Mouse (Mus musculus): ENCODE measurements around the gene Cnnm2. TPM values are rescaled to one million over a fixed set of nuclear protein-coding genes. Genes with fewer than 3 reads are reported as not detected.
A peak's percentile ranks its signal among the peaks of the same experiment; 100 is the strongest.

Gene Cnnm2
- total RNA-seq (2014; rRNA removed) (11.7 and 16.6 TPM in 2 replicates), polyA plus RNA-seq (2015; fragmentation: Nextera tagmentation; extraction: Ambion mirVana) (5.2 and 6.2 TPM in 2 replicates)

DNA sequence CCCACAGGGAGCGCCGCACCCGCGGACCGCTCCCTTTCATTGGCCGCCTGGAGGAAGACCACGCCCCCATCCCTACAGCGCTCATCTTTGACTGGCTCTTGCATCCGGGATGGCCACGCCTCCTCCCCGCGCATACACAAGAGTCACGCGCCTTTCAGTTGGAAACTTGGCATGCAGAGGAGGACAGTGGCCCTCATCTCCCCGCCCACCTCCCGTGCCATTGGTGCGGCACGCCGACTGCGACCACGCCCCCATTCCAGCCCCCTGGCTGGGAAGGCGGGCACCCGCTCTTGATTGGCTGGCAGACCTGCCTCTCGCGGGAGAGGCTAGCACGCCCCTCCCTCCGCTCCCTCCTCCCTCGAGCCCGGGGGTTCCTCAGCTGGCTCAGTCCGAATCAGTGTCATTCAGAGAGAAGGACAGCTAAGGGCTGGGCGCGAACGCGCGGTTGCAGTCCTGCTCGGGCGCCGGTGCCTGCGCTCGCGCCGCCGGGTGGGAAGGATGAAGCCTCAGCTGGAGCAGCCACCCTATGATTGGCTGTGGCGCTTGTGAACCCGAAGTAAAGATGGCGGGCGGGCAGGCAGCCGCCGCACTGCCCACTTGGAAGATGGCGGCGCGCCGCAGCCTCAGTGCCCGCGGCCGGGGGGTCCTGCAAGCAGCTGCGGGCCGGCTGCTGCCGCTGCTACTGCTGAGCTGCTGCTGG is at the start of gene Cnnm2:
Gene Cnnm2 (plus strand): TSS at position 350 of the 700 bp plus-strand sequence.
- TF ChIP-seq CTCF (IDR thresholded peaks at IDR 0.05; ENCODE audit: low read depth) = no peak
- DNase-seq (peak; percentile 99), ATAC-seq (peak; percentile 96)
- H3K4me2 ChIP-seq (ENCODE audit: low read depth) = peak within 1 kb of the TSS; percentile 92
- H3K9ac ChIP-seq = peak within 1 kb of the TSS; percentile 84
- H3K4me1 ChIP-seq (ENCODE audit: insufficient read depth) = peaks cover 18% of the 10 kb centered on the region
- H3K27me3 ChIP-seq (ENCODE audit: insufficient read depth, low read length) = 0 out of 2 replicates have a peak, but pooled peaks cover 4% of the 10 kb centered on the region
- WGBS = 5% methylated on average over 59 of the region's 59 CpGs
- peak within 1 kb of the TSS; percentile 91 for H3K4me3 ChIP-seq (ENCODE audit: low read depth, low read length)
- peak within 1 kb of the TSS; percentile 86 for H3K27ac ChIP-seq (ENCODE audit: low read depth, low read length)
- H3K9me3 ChIP-seq (ENCODE audit: low read length) = no peaks in the 10 kb centered on the region
- H3K36me3 ChIP-seq (ENCODE audit: insufficient read depth) = no peaks in the 10 kb centered on the region

DNA sequence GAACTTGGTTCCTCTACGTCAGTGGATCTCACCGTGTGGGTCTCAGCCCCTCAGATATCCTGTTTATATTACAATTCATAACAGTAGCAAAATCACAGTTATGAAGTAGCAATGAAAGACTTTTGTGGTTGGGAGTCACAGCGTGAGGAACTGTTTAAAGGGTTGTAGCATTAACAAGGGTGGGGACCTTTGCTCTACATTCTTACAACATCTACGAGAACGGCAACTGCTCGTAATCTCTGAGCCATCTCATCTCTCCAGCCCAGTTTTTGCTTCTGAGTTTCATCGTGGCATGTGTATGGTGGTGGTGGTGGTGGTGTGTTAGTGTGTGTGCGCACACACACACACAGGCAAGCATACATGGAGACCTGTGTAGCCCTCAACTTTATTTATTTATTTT is 47.2 kb upstream of the Cnnm2 start:
- no peaks in the 10 kb centered on the region for H3K27me3 ChIP-seq (ENCODE audit: insufficient read depth, low read length)
- no peaks in the 10 kb centered on the region for H3K36me3 ChIP-seq (ENCODE audit: insufficient read depth)
- 94% methylated on average over 8 of the region's 8 CpGs for WGBS
- TF ChIP-seq CTCF (IDR thresholded peaks at IDR 0.05; ENCODE audit: low read depth) = no peak
- no peak overlapping the region for H3K4me3 ChIP-seq (ENCODE audit: low read depth, low read length)
- H3K9ac ChIP-seq = no peak overlapping the region
- no peak overlapping the region for H3K27ac ChIP-seq (ENCODE audit: low read depth, low read length)
- DNase-seq (no peak), ATAC-seq (no peak)
- H3K9me3 ChIP-seq (ENCODE audit: low read length) = no peaks in the 10 kb centered on the region
- H3K4me2 ChIP-seq (ENCODE audit: low read depth) = no peak overlapping the region
- no peaks in the 10 kb centered on the region for H3K4me1 ChIP-seq (ENCODE audit: insufficient read depth)

DNA sequence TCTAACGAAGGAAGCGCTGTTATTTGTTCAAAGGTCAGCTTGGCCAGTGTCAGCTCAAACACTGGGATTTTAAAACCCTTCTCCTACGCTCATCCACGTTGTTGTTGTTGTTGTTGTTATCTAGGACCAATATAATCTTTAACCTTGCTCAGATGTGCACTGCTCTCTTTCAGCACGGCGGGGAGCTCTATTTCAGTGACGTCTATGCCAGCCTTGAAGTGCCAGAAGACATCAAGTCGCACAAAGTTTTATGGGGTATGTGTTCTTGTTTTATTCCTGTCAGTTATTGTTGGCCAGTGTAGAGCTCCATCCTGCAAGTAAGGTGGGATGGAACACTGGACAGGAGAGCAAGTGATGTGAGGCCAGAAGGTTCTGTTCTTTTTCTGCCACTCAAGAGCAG is 46.4 kb upstream of the Cnnm2 start:
- H3K4me3 ChIP-seq (ENCODE audit: low read depth, low read length) = no peak overlapping the region
- ATAC-seq (no peak), DNase-seq (no peak)
- WGBS = 91% methylated on average over 8 of the region's 8 CpGs
- no peaks in the 10 kb centered on the region for H3K9me3 ChIP-seq (ENCODE audit: low read length)
- no peak overlapping the region for H3K4me2 ChIP-seq (ENCODE audit: low read depth)
- no peak overlapping the region for H3K27ac ChIP-seq (ENCODE audit: low read depth, low read length)
- no peaks in the 10 kb centered on the region for H3K4me1 ChIP-seq (ENCODE audit: insufficient read depth)
- H3K9ac ChIP-seq = no peak overlapping the region
- H3K27me3 ChIP-seq (ENCODE audit: insufficient read depth, low read length) = no peaks in the 10 kb centered on the region
- TF ChIP-seq CTCF (IDR thresholded peaks at IDR 0.05; ENCODE audit: low read depth) = no peak
- no peaks in the 10 kb centered on the region for H3K36me3 ChIP-seq (ENCODE audit: insufficient read depth)

DNA sequence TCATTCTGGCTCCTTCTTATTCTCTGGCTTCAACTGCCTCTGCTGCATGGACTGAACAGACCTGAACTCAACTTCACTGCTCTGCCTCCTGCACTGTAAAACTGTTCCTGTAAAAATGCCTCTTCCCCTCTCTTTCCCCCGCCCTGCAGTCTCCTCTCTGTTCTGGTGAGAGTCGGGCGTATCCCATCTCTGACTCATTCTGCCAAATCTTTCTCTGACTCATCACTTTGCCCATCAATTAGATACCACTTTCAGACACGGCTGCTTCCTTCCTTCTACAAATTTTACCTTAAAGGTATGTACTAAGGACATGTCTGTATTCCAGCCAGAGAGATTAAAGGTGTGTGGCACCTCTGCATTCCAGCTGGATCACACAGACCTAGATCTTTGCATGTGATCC is 43.2 kb upstream of the Cnnm2 start:
- H3K4me2 ChIP-seq (ENCODE audit: low read depth) = no peak overlapping the region
- H3K9me3 ChIP-seq (ENCODE audit: low read length) = no peaks in the 10 kb centered on the region
- WGBS = 89% methylated on average over 4 of the region's 4 CpGs
- TF ChIP-seq CTCF (IDR thresholded peaks at IDR 0.05; ENCODE audit: low read depth) = no peak
- H3K36me3 ChIP-seq (ENCODE audit: insufficient read depth) = no peaks in the 10 kb centered on the region
- H3K9ac ChIP-seq = no peak overlapping the region
- H3K27ac ChIP-seq (ENCODE audit: low read depth, low read length) = no peak overlapping the region
- H3K27me3 ChIP-seq (ENCODE audit: insufficient read depth, low read length) = no peaks in the 10 kb centered on the region
- no peak for ATAC-seq
- H3K4me3 ChIP-seq (ENCODE audit: low read depth, low read length) = no peak overlapping the region
- DNase-seq = no peak
- H3K4me1 ChIP-seq (ENCODE audit: insufficient read depth) = no peaks in the 10 kb centered on the region

DNA sequence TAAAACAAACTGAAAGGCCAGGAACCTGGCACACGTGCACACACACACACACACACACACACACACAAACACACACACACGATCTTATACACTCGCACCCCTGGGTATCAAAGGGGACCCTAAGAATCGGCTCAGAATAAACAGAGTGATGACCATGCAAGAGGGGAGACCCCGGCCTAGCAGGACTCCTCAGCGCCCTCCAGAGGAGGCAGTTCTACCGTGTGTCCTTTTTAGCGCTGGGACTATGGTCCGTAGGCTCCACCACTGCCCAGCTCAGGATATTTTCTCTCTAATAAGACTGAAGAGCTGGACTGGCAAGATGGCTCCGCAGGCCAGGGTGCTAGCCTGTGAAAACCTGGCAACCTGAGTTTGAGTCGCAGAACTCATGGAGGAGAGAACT is 37.0 kb upstream of the Cnnm2 start:
- no peak for DNase-seq
- TF ChIP-seq CTCF (IDR thresholded peaks at IDR 0.05; ENCODE audit: low read depth) = no peak

DNA sequence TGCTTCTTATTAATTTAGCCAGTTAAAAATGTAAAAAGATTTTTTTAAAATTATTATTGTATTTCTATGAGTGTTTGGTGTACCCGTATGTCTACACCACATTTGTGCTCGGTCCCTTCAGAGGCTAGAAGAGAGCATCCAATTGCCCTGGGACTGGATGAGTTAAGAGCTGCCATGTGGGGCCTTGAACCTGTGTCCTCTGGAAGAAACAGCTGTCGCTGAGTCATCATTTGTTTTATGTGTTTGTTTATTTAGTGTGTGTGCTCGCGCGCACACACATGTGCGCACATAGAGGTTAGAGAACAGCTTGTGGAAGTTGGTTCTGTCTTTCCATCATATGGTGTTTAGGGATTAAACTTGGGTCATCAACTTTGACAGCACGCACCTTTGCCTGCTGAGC is 35.3 kb upstream of the Cnnm2 start:
- ATAC-seq (no peak), DNase-seq (no peak)
- Histone ChIP-seq H3K27me3 (ENCODE audit: insufficient read depth, low read length) (no peaks in the 10 kb centered on the region), H3K4me1 (ENCODE audit: insufficient read depth) (no peaks in the 10 kb centered on the region), H3K9ac (no peak overlapping the region), H3K4me2 (ENCODE audit: low read depth) (no peak overlapping the region), H3K27ac (ENCODE audit: low read depth, low read length) (no peak overlapping the region), H3K36me3 (ENCODE audit: insufficient read depth) (no peaks in the 10 kb centered on the region), H3K9me3 (ENCODE audit: low read length) (no peaks in the 10 kb centered on the region), H3K4me3 (ENCODE audit: low read depth, low read length) (no peak overlapping the region)
- 98% methylated on average over 8 of the region's 8 CpGs for WGBS
- no peak for TF ChIP-seq CTCF (IDR thresholded peaks at IDR 0.05; ENCODE audit: low read depth)

More for the DNA sequence above, 37.0 kb upstream of the Cnnm2 start:
- no peak overlapping the region for H3K4me2 ChIP-seq (ENCODE audit: low read depth)
- H3K4me1 ChIP-seq (ENCODE audit: insufficient read depth) = no peaks in the 10 kb centered on the region
- no peak overlapping the region for H3K4me3 ChIP-seq (ENCODE audit: low read depth, low read length)
- 64% methylated on average over 11 of the region's 11 CpGs for WGBS
- no peaks in the 10 kb centered on the region for H3K27me3 ChIP-seq (ENCODE audit: insufficient read depth, low read length)
- no peak overlapping the region for H3K27ac ChIP-seq (ENCODE audit: low read depth, low read length)
- no peaks in the 10 kb centered on the region for H3K9me3 ChIP-seq (ENCODE audit: low read length)
- H3K36me3 ChIP-seq (ENCODE audit: insufficient read depth) = no peaks in the 10 kb centered on the region
- ATAC-seq = no peak
- H3K9ac ChIP-seq = no peak overlapping the region

DNA sequence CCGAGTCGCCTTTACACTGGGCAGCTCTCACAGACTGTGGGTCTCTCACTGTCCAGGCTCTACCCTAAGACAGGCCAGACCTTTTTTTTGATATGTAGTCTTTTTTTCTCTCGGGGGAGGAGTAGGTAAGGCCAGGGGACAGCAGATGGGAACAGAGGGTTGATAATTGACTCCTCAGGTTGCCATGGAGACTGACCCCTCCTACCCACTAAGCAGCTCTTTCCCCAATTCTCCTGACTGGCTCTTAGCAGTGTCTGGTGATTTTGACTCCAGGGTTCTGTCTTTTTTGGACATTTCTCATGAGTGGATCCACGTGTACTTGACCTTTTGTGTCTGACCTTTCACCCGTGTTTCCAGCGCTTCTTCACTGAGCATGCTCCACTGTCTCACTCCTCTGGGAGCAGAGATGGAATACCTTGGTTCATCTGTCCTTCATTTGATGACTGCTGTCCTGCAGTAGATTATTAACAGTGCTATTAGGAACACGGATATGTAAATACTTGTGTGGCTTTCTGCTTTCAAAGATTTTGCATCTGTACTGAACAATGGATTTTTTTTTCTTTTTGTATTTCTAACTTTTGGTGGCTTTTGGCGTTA is 34.2 kb upstream of the Cnnm2 start:
- no peaks in the 10 kb centered on the region for H3K4me1 ChIP-seq (ENCODE audit: insufficient read depth)
- no peak overlapping the region for H3K9ac ChIP-seq
- H3K4me2 ChIP-seq (ENCODE audit: low read depth) = no peak overlapping the region
- ATAC-seq (no peak), DNase-seq (no peak)
- no peak overlapping the region for H3K27ac ChIP-seq (ENCODE audit: low read depth, low read length)
- H3K9me3 ChIP-seq (ENCODE audit: low read length) = no peaks in the 10 kb centered on the region
- H3K27me3 ChIP-seq (ENCODE audit: insufficient read depth, low read length) = no peaks in the 10 kb centered on the region
- H3K36me3 ChIP-seq (ENCODE audit: insufficient read depth) = no peaks in the 10 kb centered on the region
- WGBS = 57% methylated on average over 8 of the region's 8 CpGs
- TF ChIP-seq CTCF (IDR thresholded peaks at IDR 0.05; ENCODE audit: low read depth) = no peak
- H3K4me3 ChIP-seq (ENCODE audit: low read depth, low read length) = no peak overlapping the region
